Mouse (Mus musculus): ENCODE measurements around the gene Utrn.
A peak's percentile ranks its signal among the peaks of the same experiment; 100 is the strongest.
"Not testable (repeated sequence)": the region's sequence is repeated elsewhere in the genome, so short reads cannot be mapped to it uniquely, and the experiment has no call there.

The Utrn gene

DNA sequence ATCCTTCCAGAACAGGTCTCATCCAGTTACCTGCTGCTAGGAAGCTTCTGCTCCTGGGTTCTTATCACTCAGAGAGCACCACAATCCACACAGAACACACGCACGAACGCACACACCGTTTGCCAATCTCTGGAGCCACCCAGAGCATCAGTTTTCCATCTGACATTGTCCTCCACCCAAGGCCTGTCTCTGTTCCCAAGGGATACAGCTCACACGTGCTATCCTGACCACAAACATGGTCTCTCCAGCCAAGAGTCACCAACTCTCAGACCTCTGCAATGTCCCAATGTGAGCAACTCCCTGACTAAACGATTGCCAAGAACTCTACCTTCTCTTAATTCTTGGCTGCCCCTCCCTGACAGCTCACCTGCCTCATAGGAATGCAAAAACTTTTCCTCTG, 172.5 kb downstream of the Utrn start:
- DNase-seq (ENCODE audit: low spot score in 2 of 2), result no peak

DNA sequence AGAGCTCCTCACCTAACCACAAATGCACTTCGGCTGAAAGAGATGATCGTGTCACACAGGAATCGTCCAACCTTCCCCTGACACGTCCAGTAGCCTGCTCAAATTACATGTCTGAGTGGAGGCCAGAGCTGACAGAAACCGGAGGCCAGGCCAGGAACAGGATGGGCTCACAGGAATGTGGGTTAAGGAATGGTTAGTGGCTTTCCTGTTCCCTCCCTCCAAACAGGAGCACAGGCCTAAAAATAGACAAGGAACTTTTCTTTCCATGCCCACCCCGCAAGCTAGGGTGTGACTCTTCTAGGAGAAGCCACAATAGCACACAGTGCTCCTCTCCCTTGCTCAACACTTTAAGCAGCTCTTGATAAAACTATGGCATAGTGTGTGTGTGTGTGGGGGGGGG, 174.4 kb downstream of the Utrn start:
- DNase-seq (ENCODE audit: low spot score in 2 of 2), result no peak

DNA sequence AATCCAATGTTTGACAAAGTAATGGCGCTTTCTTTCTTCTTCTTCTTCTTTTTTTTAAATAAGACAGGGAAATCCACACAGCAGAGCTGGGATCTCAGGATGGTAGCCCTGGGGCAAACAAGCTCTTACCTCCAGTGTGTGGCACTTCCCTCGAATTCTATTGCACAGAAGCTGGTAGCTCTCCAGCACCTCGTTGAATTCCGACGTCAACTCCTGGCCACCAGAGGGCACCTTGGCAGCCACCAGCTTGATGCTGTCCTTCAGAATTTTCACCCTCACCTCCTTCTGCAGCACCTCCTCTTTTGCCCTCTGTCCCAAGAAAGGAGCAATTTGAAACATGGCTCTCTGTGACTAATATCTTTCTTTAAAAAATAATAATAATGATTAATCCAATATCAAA, 178.6 kb downstream of the Utrn start:
- peak; percentile 25 to 46 for DNase-seq (ENCODE audit: low spot score in 2 of 2)

DNA sequence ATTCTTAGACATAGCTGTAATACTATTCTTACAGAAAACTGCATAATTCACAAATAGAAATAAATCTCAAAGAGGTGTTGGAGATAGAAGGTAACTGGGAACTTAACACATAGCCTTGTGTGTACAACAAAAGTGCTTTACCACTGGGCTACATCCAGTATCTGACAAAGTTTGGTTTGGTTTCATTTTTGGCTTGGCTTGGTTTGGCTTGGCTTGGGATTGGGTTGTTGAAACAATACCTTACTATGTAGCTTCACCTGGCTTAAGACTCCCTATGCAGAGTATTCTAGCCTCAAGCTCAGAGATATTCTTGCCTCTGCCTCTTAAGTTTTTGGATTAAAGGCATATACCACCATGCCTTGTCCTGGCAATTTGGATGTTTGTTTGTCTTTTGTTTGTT, 183.5 kb downstream of the Utrn start:
- no peak for DNase-seq (ENCODE audit: low spot score in 2 of 2)

DNA sequence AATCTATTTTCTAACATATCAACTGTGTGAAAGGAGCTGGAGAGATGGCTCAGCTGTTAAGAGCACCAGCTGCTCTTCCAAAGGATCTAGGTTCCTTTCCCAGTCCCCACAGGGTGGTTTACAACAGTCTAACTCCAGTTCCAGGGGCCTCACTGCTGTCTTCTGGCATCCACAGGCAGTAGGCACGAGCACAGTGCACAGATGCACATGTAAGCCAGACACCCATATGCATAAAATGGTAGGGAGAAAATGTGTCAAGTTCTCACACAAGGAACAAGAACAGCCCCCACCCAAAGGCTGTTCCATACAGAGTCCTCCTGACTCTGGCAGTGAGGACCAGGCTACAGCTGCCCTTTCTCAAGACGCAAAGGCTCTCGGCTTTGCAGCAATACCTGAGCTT, 185.1 kb downstream of the Utrn start:
- no peak for DNase-seq (ENCODE audit: low spot score in 2 of 2)

DNA sequence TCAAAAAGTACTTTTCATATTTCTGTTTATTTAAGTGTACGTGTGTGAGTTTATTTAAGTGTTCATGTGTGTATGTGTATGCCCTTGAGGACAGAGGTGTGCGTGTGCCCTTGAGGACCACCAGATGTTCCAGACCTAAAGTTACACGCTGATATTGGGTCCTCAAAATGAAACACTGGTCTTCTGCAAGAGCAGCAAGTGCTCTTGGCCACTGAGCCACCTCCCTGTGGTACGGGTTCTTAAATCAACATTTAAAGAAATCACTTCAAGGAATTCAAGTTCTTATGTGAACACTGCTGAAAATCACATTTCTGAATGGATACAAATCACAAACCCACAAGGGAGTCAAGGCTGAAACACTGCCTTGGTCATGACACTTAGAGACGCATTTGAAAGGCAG, 195.9 kb downstream of the Utrn start:
- no peak for DNase-seq (ENCODE audit: low spot score in 2 of 2)

DNA sequence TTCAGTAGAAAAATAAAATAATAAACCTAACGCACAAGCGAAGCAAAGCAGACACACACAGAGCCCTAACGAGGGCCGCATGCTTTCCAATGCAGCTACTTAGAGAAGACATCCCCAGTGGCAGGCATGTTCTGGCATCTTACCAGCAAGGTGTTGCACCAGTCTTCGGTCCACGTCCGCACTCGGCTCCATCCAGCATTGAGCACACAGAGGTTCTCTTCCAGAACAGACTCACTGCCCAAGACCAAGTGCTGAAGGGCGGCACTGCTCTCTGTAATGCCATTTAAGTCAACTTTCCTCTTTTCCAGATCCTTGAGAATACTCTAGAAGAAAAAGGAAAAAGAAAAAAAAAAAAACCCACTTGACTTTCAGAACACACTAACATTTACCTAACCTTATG, 197.6 kb downstream of the Utrn start:
- no peak for DNase-seq (ENCODE audit: low spot score in 2 of 2)

DNA sequence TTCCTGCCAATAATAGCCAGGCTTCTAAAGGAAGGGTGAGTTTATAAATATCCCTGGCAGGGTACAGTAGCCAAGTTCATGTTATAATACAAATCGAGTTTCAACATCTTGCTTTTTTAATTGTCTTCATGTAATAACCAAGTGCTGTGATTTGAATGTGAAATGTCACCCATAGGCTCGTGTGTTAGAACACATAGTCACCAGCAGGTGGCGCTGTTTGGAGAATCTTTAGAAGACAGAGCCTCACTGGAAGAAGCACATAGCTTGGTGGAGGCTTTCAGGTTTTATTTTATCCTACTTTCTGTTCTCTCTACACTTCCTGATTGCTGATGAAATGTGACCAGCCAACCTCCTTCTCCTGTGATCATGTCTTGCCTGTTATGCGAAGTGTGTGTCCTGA, 207.1 kb downstream of the Utrn start:
- no peak for DNase-seq (ENCODE audit: low spot score in 2 of 2)

DNA sequence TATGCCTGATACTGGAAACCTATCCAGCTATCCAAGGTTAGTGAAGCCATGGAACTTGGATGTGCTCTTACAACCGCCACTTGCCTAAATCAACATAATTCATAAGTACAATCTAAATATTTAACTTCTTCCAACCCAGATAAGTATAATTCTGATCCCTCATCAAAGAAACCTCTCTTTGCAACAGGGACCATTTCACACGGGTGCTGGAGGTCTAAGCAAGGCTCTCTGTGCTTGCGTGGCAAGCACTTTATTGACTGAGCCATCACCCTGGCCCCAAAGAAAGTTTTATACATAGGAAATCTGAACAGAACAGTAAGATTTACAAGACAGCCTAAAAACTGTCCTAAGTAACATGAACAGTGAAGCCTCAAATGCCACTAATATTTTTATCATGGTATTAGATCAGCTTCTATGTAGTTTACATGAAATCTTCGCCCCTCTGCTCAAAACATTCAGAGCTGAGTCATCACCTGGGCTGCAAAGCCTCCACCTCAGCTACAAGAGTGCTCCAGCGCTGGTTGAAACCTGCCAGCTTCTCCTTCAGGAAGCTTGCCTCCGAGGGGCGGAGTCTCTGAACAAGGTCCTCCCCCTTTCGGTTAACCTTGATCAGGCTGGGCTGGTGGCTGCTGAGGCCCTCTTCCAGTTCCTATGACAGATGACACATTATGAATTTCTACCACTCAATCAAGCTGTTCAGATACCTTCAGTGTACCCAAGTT, 211.0 kb downstream of the Utrn start:
- DNase-seq (ENCODE audit: low spot score in 2 of 2), result no peak

DNA sequence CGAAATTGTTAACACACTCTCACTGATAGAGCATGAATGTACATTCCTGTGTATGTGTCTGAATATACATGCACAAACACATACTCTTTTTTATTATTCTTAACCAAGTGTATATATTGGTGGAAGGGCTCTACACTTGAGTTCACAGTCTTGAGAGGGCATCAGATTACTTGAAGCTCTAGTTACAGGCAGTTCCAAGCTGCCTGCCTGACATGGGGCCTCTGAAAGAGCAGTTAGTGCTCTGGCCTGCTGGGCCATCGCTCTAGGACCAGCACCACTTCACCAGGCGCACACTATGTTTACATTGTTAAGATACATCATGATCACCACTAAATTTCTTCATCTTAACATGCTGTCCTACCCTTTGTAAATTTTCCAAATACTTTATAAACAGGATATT, 216.2 kb downstream of the Utrn start:
- DNase-seq (ENCODE audit: low spot score in 2 of 2), result no peak

DNA sequence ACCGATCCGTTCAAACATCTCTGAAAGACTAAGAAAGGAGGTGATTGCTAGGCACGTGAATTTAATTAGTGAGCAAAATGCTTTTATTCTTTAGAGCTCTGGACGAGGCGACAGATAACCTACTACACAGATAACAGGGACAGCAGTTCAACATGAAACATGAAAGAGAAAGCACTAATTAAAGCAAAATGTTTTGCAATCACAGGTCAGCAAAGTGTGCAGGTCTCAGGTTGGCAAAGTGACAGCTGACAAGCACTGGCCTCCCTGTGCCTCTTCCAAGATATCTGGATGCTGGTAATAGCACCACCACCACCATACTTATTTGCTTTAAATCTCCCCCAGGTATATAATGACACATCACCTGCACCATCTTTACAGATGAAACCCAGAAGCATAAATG, 223.0 kb downstream of the Utrn start:
- no peak for DNase-seq (ENCODE audit: low spot score in 2 of 2)

DNA sequence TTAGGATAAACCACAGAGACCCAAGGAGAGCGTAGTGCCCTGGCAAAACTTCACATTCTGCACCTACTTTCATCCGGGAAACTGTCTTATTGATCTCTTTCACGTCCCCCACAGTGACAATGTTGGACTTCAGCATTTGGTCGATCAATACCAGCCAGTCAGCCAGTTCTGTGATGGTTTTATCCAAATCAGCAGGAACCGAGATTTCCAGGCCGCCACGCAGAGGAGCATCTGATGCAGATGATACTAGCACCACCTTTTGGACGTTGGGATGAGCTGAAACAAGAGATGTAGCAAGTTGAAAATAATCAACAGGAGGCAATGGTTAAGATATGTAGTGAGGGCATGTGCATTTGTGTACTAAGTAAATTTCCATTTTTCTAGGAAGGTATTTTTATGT, 225.8 kb downstream of the Utrn start:
- no peak for DNase-seq (ENCODE audit: low spot score in 2 of 2)

DNA sequence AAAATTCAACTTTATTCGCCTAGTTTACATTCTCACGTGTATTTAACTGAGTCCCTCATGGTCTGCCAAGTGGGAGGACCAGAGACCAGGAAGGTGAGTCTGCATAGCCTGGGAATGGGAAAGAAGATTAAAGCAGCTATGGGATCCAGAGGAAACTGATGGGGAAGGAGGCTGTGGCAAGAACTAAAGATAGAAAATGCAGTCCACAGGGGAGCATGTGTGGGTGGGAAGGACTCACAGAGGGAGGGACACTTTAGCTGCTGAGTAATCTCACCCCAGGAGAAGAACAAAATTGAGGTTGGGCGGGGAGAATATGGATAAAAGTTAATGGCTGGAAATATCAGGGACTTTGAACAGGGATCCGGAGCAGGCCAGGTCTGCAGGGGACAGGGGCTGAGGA, 229.5 kb downstream of the Utrn start:
- no peak for DNase-seq (ENCODE audit: low spot score in 2 of 2)

DNA sequence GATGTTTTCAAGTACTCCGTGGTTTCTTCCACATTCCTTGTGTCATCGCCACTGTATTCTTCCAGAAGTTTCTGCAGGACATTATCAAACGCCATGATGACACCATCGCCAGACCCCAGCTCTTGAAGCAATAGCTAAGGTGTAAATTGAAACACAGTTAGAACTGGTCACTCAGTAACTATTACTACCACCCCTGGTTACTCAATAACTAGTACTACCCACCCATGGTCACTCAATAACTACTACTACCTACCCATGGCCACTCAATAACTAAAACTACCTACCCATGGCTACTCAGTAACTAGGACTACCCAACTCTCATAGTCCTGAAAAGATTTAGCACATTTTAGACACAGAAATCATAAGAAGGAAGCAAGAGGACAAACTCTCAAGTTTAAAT, 235.2 kb downstream of the Utrn start:
- DNase-seq (ENCODE audit: low spot score in 2 of 2), result no peak

DNA sequence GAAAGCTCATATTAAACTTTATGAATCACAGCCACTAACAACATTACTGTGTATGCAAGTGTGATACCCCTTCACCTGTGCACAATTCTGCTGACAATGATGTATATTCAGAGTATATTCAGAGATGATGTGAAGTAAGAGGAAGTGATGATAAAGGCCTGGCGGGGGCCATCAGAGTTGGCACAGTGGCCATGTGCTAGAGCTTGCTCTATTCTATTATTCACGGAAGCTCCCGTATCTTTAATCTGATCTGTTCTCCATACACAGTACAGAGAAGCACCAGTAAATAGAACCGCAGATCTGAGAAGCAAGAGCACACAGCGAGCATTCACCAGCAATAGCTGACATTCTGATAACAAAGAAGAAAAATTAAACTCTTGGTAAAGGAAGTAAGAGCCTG, 238.2 kb downstream of the Utrn start:
- DNase-seq (ENCODE audit: low spot score in 2 of 2), result no peak

DNA sequence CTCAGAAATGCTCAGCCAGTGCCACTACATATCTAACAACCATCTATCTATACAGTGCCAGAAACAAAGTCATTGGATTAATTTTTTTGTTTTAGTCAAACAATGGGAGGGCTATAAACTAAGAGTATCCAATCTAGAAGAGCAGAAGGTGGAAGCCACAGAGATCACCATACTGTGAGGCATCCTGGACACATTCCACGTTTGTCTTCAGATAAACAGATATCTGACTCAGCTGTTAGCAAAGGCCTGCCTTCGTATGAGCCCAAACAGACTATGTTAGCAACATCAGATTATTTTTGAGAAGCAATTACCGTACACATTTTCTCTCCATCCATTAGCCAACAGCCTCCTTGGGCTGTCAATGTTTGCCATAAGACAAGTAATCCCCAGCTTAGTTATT, 250.8 kb downstream of the Utrn start:
- no peak for DNase-seq (ENCODE audit: low spot score in 2 of 2)

DNA sequence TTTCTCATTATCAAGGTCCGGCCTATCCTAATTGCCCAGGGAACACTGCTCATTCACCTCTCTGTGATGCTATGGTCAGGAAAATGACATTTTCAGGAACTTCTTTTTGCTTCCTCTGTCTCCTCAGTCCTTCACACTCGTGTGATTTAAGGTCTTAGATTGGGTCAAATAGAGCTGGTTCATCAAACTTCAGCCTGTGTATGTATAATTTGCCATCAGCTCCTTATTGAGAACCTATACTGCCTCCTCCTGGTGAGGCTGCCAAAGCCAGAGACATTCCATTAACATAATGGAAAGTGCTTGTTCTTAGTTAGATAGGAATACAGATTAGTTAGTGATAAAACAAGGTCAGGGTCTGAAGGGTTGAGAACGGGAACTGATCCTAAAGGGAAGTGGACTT, 253.4 kb downstream of the Utrn start:
- no peak for DNase-seq (ENCODE audit: low spot score in 2 of 2)

DNA sequence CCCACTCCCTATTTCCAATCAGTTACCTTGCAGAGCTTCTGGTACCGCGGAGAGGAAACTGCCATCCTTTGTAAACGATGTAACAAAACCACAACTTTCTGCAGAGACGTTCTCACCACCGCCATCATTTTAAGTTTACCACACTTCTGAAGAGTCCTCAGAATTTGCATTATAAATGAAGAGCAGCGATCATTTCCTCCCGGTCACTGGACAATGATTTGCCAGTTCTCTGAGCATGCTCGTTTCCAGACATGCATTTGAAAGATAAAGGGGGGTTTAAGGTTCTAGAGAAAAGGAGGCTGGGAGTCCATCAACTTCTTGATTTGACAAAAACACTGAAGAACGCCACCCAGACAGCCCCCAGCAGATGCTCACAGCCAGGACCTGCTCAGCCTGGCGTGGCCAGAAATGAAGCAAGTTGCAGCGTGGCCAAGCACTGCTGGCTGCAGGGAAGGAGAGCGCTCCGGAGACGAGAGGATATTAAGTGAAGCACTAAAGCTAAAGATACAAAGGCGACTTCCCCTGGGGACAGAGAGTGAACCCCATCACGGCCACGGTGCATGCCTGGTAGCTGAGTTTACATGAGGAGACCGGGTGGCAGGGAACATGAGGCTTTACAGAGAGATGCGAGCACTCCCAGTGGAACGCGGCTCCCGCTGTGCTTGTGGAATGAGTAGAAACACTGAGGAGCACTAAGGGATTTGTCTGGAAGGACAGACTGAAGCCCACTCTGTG, 254.5 kb downstream of the Utrn start:
- DNase-seq (ENCODE audit: low spot score in 2 of 2), result no peak

DNA sequence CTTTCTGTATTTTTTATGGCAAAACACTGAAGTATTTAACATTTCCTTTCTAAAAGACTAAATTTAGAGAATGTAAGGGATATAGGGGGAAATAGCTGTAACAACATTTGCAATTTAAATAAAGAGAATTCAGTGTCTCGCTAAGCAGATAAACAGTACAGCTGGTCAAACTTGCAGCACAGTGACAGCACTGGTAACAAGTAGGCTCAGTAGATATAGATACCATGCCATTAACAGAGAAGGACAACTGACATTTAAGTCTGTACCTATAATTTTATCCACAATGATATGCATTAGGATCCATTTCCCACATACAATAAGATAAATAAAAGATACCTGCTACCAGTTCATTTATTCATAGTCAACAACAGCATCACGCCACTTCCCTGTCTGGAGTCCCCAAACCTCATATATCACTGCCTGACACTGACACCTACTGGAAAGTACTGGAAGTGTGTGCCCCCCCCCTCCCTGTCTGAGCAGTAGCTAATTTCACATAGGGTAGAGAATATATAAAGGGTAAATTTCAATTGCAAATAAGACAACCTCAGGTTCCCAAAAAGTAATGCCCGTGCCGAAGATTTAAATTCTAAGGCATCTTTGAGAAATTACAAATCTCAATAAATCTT, 256.8 kb downstream of the Utrn start:
- DNase-seq (ENCODE audit: low spot score in 2 of 2), result no peak

DNA sequence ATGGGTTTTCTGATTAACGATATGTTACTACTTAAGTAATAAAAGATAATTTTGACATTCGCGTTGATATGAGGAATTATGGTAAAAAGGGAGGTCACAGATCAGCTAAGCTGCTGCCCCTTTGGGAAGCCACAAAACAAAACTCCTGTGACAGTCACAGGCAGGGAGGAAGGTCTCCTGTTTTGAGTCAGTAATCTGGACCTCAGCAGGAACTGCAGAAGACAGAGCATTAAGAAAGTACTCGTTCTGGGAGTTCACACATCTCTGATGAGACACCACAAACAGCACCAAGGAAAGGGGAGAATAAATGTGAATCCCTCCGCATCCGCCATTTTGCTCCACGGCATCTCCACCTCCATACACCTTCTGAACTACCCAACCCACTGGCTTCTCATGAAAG, 259.3 kb downstream of the Utrn start:
- no peak for DNase-seq (ENCODE audit: low spot score in 2 of 2)

DNA sequence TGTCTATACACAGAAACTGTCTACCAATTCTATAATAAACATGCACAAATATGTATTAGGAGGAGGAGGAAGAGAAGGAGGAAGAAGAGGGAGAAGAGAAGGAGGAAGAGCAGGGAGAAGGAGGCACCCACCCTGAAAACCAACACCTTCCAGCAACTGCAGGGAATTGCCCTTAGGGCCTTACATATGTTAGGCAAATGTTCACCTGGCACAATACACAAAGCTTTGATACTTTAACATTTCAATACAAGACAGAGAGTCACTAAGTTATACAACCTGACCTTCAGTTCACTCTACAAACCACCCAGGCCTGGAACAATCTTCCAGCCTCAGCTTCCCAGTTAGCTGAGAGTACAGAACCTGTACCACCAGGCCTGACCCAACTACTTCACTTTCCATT, 260.5 kb downstream of the Utrn start:
- no peak for DNase-seq (ENCODE audit: low spot score in 2 of 2)

DNA sequence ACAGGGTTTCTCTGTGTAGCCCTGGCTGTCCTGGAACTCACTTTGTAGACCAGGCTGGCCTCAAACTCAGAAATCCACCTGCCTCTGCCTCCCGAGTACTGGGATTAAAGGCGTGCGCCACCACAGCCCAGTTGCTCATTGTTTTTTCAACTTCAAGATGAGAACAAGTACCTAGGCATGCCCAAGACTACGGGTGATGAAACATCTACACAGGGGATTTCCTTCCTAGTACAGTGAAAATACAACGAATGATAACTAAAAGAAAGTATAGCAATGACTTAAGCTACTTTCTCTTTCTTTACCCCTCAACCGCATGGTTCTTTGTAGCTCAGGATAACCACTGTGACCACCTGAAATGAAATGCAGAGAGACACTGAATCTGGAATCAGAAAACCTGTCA, 262.0 kb downstream of the Utrn start:
- not testable (repeated sequence) for DNase-seq (ENCODE audit: low spot score in 2 of 2)

DNA sequence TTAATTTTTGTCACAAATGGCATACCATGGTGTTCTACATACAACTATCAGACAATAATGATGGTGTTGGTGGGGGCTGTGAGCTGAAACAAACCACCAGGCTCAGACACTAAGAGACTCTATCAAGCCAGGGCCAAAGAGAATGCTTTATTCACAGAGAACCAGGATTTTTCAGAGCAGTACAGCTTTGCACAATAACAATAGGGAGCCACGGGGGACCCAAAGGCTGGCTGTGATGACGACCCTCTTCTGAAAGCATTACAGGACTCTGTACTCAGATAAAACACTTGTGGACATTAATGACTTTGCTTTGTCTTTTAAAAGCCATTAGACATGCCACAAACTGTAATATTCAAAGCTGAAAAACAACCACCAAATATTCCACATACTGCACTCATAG, 273.8 kb downstream of the Utrn start:
- no peak for DNase-seq (ENCODE audit: low spot score in 2 of 2)
